Mouse (Mus musculus): Measurements from ENCODE around the gene Gtpbp6. TPM values are rescaled to one million over a fixed set of nuclear protein-coding genes. Genes with fewer than 3 reads are reported as not detected.
"Not testable (repeated sequence)": the region's sequence is repeated elsewhere in the genome, so short reads cannot be mapped to it uniquely, and the experiment has no call there.

Gtpbp6 gene
- total RNA-seq, 2 experiments from 2014 or later: 27.2 to 28.8 TPM

- DNase-seq: peak in 1 of 2 experiments; percentile 12
- intact Hi-C loops (cut with DNase I): no loop called here
These were observed 6.2 kb downstream of the Gtpbp6 start for GRCm38 (mm10) chr5:110101716-110102347.

GRCm38 (mm10) chr5:110100921-110101631 lies 6.9 kb downstream of the Gtpbp6 start:
- DNase-seq: peak in 1 of 2 experiments; percentile 7
- intact Hi-C loops (cut with DNase I): no loop called here

DNA sequence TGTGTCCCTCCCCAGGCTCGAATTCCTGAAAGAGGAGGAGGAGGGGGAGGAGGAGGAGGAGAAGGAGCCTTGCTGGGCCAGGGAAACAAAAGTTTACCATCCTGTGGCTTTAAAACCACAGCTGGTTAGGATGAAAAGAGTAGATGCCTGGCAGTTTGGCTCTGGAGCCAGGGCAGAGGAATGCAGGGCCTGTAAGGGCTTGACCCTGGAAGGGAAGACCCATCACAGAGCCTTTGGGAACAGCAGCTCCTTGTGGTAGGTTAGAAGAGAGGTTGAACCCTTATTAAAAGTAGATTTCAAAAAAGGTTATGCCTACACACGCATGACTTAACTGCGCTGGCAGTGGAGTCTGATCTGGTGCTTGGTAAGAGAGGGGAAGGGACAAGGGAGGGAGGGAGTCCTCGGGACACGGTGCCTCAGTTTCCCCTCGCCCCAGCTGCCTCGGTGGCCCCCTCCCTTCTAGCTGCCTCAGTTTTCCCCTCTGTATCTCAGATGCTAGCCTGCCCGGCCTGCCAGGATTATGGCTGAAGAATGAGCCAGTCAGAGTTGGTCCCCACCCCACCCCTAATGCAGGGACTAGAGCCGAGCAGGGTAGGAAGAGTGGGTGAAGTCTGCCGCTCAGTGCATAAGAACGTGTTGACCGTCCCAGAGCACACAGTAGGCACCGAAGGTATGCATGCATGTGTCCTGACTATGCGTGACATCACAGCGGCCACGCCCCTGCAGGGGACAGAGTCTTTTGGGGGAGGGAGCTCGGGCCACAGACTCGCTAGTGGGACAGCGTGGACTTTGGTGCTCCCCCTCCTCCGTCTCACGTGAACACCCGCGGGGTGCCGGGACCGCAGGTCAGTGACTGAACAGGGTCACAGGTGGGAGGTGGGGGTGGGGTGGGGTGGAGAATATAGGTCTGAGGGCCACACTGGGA lies 8.1 kb downstream of the Gtpbp6 start, which contains the start of gene Plcxd1:
Plcxd1 (plus strand) TSS at position 314 of the 925 bp plus-strand sequence.
- no peak for DNase-seq
- intact Hi-C loops (cut with DNase I): no loop called here

DNA sequence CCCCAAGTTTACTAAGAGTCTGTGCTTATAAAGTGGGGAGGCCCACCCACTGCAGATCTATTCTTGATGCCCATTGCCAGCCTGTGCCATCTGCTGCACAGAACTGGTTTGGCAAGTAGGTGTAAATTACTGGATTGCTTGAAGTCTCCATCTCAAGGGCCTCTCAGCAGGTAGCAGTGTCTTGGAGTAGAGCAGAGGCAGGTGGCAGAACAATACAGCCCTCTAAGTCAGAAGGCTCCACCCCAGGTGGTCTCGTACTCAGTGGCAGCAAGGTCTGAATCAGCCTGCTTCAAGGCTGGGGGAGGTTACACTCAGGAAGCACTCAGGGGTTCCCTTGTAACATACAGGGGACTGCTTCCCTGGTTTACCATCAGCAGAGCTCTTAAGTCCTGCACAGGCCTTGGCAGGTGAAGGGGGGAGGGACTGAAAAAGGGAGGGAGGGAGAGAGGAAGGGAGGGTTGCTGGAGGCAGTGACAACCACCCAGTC lies 9.0 kb downstream of the Gtpbp6 start:
- intact Hi-C loops (cut with DNase I): no loop called here
- no peak for DNase-seq

DNA sequence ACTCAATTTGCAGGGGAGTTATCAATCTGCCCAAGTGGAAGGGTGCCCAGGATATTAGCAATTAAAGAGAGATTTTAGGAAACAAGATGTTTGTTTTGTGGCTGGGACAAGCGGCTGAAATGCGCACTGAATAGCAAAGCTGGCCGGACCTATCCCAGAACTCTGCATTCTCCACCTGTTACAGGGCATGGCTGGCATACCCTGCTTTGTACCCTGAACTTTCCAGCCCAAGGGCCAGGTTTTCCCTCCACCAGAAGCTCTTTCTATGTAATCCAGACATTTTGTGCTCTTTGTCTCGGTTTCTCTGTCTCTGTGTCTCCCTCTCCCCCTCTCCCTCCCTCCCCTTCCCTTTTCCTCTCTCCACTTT lies 13.2 kb downstream of the Gtpbp6 start:
- intact Hi-C loops (cut with DNase I): no loop called here

DNA sequence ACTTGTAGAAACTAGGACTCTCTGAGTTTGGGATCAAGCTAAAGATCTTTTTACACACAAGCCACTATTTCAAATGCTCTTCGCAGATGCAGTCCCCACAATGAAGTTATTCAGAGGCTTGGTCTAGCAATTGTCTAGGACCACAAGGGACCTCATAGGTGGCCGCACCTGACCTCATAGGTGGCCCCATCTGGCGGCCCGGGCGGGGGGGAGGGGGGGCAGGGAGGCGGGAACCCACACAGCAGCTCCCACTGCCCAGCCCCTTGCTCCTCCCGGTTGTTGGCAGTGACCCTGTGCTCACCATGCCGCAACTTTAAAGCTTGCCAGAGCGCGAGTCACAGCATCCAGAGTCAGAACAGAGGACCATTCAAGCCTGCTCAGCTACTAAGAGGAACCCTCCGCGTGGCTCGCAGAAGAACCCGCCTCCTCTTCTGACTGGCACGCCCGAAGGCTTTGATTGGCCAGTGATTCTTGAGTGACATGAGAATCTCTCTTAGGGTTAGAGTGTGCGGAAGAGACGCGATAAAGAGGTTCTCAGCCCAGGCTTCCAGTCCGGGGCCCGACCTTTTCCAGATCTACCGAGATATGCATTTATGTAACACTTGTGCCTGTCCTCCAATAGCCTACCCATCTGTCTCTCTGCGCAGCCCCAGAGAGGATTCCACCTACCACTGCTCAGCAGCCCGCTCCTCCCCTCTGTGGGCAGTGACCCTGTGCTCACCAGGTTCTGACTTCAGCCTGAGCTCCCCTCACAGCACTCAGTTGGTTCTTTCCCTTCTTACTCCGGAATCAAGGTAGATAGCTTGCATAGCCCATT lies 13.8 kb downstream of the Gtpbp6 start, which contains the start of gene Gm35315:
Gm35315 (minus strand) TSS at position 391 of the 817 bp plus-strand sequence.
- intact Hi-C loops (cut with DNase I): no loop called here
- DNase-seq: peak; percentile 79 to 84

More for the DNA sequence above, 13.2 kb downstream of the Gtpbp6 start:
- DNase-seq: no peak

GRCm38 (mm10) chr5:110091546-110091945 lies 16.5 kb downstream of the Gtpbp6 start:
- intact Hi-C loops (cut with DNase I): no loop called here
- no peak for DNase-seq

DNA sequence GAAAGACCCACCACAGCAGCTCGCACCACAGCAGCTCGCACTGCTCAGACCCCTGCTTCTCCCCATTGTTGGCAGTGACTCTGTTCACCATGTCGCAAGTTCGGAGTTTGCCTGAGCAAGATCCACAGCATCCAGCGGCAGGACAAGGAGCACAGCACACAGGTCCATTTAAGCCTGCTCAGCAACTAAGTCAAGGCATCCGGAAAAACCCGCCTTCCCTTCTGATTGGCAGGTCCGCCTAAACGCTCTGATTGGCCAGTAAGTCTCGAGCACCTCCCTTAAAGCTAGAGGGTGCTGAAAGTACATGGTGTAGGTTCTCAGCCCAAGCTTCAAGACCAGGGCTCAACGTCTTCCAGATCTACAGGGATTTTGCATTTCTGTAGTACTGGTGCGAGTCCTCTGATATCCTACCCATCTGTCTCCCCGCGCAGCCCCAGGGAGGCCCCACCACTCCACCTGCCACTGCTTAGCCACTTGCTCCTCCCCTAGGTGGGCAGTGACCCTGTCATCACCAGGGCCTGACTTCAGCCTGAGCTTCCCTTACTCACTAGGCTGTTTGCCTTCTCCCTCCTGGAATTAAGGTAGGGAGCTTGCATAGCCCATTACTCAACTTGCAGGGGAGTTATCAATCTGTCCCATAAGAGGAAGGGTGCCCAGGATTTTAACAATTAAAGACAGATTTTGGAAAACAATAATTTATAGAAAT lies 21.7 kb downstream of the Gtpbp6 start:
- no peak for DNase-seq
- intact Hi-C loops (cut with DNase I): no loop called here

DNA sequence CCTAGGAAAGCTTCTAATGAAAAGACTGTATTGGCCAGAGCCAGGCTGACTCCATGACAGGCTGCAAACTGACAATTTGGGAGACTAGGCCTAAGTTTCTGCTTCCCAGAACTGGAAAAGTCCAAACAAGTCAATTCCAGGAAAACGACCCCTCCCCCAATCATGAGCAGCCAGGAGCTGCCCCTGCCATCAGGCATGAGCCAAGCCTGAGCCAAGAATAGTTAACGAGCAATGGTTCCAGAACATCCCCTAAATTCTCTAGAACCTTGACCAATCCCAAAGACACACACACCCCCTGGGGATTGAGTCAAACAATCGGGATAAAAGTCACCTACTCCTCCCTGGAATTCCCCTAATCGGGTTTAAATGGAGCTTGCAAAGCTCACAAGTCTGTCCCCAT lies 25.0 kb downstream of the Gtpbp6 start:
- intact Hi-C loops (cut with DNase I): no loop called here
- no peak for DNase-seq

DNA sequence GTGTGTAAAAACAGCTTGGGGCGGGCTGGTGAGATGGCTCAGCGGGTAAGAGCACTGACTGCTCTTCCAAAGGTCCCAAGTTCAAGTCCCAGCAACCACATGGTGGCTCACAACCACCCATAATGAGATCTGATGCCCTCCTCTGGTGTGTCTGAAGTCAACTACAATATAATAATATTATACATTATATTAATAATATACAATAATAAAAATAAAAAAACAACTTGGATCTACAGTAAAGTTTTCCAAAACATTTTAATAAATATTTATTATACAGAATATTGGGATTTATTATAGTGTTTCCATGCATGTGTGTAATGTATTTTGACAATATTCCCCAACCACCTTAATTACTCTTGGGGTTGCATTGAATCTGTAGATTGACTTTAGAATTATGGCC lies 35.6 kb downstream of the Gtpbp6 start, which contains the start of gene Gm17655:
Gm17655 (minus strand) TSS at position 101 of the 400 bp plus-strand sequence.
- DNase-seq; intact Hi-C loops (cut with DNase I): not testable (repeated sequence)

- peak; percentile 83 to 85 for DNase-seq
- intact Hi-C loops (cut with DNase I): loop anchor here (10.0 kb wide), 1 partner anchor 77 kb away; the partner anchor contains the start of gene Chfr
These were observed 50.2 kb downstream of the Gtpbp6 start for GRCm38 (mm10) chr5:110057637-110058408.

Other genes with a start within 250 kb of the Gtpbp6 start
- 1 to 10 TPM; 2.8 to 5.4 TPM for gene Gm15446, start 184.8 kb downstream of the Gtpbp6 start, total RNA-seq (2021)
- 1 to 10 TPM; 6.0 to 7.1 TPM for gene Zfp932, start 111.7 kb downstream of the Gtpbp6 start, total RNA-seq (2021)
- 1 to 10 TPM; 1.7 to 3.0 TPM for gene Gm17655, start 35.7 kb downstream of the Gtpbp6 start, total RNA-seq (2021)
- gene Gm35315, start 13.8 kb downstream of the Gtpbp6 start, total RNA-seq (2021): under 1 TPM in 1 of 2 experiments, not detected in 1; 0.08 TPM
- gene Plcxd1, start 8.2 kb downstream of the Gtpbp6 start, total RNA-seq (2021): not detected
- 1 to 10 TPM; 2.7 to 2.9 TPM for gene Zfp605, start 1.9 kb upstream of the Gtpbp6 start, total RNA-seq (2021)
- gene Chfr, start 27.6 kb upstream of the Gtpbp6 start, total RNA-seq (2021): 10 to 100 TPM; 13.2 to 13.8 TPM
- 10 to 100 TPM; 49.4 to 50.0 TPM for gene Golga3, start 68.5 kb upstream of the Gtpbp6 start, total RNA-seq (2021)
- gene Ankle2, start 122.8 kb upstream of the Gtpbp6 start, total RNA-seq (2021): 10 to 100 TPM; 29.4 to 30.5 TPM
- 10 to 100 TPM; 34.2 to 35.4 TPM for gene Pgam5, start 161.7 kb upstream of the Gtpbp6 start, total RNA-seq (2021)
- 100 to 1,000 TPM; 100 to 125 TPM for gene Pxmp2, start 178.0 kb upstream of the Gtpbp6 start, total RNA-seq (2021)
- gene Pole, start 178.1 kb upstream of the Gtpbp6 start, total RNA-seq (2021): 1 to 10 TPM; 2.0 to 2.9 TPM
- not detected for gene P2rx2, start 235.0 kb upstream of the Gtpbp6 start, total RNA-seq (2021)
- not detected for gene Lrcol1, start 236.5 kb upstream of the Gtpbp6 start, total RNA-seq (2021)

Measured in heart, postnatal 36 days (tissue).